Comparison of ENCODE assay signal across 9 mouse cellular contexts in genomic region chr11:53584849-53585248, GRCm38 (mm10). TPM values are rescaled to one million over a fixed set of nuclear protein-coding genes. Genes with fewer than 3 reads are reported as not detected.
DNase-seq lines count a peak whose midpoint lies in the region; ATAC-seq and TF ChIP-seq lines count a peak whose summit lies in the region.
"Had no signal": no experiment of that assay in that cellular context is flagged by ENCODE, and none has a peak within 500 bp of the region (broad histone marks: within the 10 kb centered on the region; RNA-seq: fewer than 3 reads in every experiment).

No protein-coding gene starts in this region.

- H3K36me3 ChIP-seq in G1E (replicated peaks) = peaks cover 66% of the 10 kb centered on the region

- DNase-seq in kidney, postnatal 36 days = peak; percentile 6 to 29
- no peak for DNase-seq in kidney, adult 18-20 months
- DNase-seq in CD4-positive helper T cell, adult 2 months (ENCODE audit: low read depth, low spot score) = peak; percentile 48
- DNase-seq in G1E (ENCODE audit: low spot score) = peak; percentile 48
- peak; percentile 65 for DNase-seq in induced T-regulatory cell, adult 2 months (ENCODE audit: low read depth)
- no peak for DNase-seq in spleen, adult 18-20 months
- no peak for DNase-seq in frontal cortex, postnatal 14 days (ENCODE audit: low spot score in 2 of 2)

- no peaks in the 10 kb centered on the region for H3K27me3 ChIP-seq in G1E (ENCODE audit: insufficient read depth, low read length)
- H3K27me3 ChIP-seq: neural tube, embryonic 13.5 days had no signal

- peaks cover 30% of the 10 kb centered on the region for H3K4me1 ChIP-seq in G1E (ENCODE audit: insufficient read depth, low read depth, low read length)
- H3K4me1 ChIP-seq: neural tube, embryonic 13.5 days had no signal

- no peak; the same call in 1 of the 2 replicates for ATAC-seq in G1E (ENCODE audit: extremely low read depth, insufficient number of reproducible peaks, low FRiP score, poor library complexity, severe bottlenecking)

- peak; percentile 82 for TF ChIP-seq CTCF in G1E (IDR thresholded peaks at IDR 0.05; ENCODE audit: low read depth, low read length)

- H3K9me3 ChIP-seq in G1E (replicated peaks) = no peaks in the 10 kb centered on the region
- H3K9me3 ChIP-seq: neural tube, embryonic 13.5 days had no signal

- no peak overlapping the region for H3K4me3 ChIP-seq in G1E (ENCODE audit: low read depth, low read length)
- H3K4me3 ChIP-seq: neural tube, embryonic 13.5 days had no signal

RNA-seq across cellular contexts. Expression of gene Kif3a, which starts 17.7 kb away (rescaled TPM):
- total RNA-seq in G1E (2014; fragmentation: Nextera tagmentation) (20.2 and 22.3 TPM in 2 replicates), G1E (2017) (25.7 and 27.5 TPM in 2 replicates)
- polyA plus RNA-seq in G1E (2012) = 11.2 and 12.0 TPM in 2 replicates

RNA-seq across cellular contexts. Expression of gene Il4, which starts 33.6 kb away (rescaled TPM):
- total RNA-seq in G1E (2014; fragmentation: Nextera tagmentation) = 35.8 and 40.6 TPM in 2 replicates
- 87.7 and 99.1 TPM in 2 replicates for total RNA-seq in G1E (2017)
- polyA plus RNA-seq in G1E (2012) = 0.43 and 1.0 TPM in 2 replicates

RNA-seq across cellular contexts. Expression of gene Il13, which starts 49.7 kb away (rescaled TPM):
- 0.63 TPM in 1 of 2 replicates, not detected in the other for total RNA-seq in G1E (2014; fragmentation: Nextera tagmentation)
- 3.2 and 4.7 TPM in 2 replicates for total RNA-seq in G1E (2017)
- not detected in 2 replicates for polyA plus RNA-seq in G1E (2012)
- polyA plus RNA-seq: intestine, embryonic 14.5 days; neural tube, embryonic 13.5 days had no signal

Comparison
In these comparisons a context has a peak if more than half of its experiments do, and no peak if none do; other contexts are left out.
1. DNase-seq: peak in kidney, postnatal 36 days (2 of 2), CD4-positive helper T cell, adult 2 months (single experiment), G1E (single experiment) and induced T-regulatory cell, adult 2 months (single experiment); none in kidney, adult 18-20 months (single experiment), spleen, adult 18-20 months (0 of 2) and frontal cortex, postnatal 14 days (0 of 2).